Mouse (Mus musculus) forebrain, embryonic 15.5 days (tissue): Measurements from ENCODE around the gene Rpl34. TPM values are rescaled to one million over a fixed set of nuclear protein-coding genes. Genes with fewer than 3 reads are reported as not detected.

Experiments used
- ATAC-seq: fragments of 200-750 bp; cut with Nextera tagmentation; replicated peaks from 2 replicates; pipeline ENCODE4 v1.8.0; 2017; ENCODE audit warnings: mild to moderate bottlenecking, moderate TSS enrichment, moderate library complexity
- H3K27ac ChIP-seq: fragments of 300-500 bp; sonication (generic); replicated peaks from 2 replicates; pipeline ENCODE4 v1.5.1; 2015; ENCODE audit warnings: mild to moderate bottlenecking, inconsistent platforms
- H3K27me3 ChIP-seq: fragments of 300-500 bp; sonication (generic); 2 replicates; pipeline ENCODE4 v1.6.1; 2015; ENCODE audit warnings: inconsistent platforms
- H3K36me3 ChIP-seq: fragments of 300-500 bp; sonication (generic); 2 replicates; pipeline ENCODE4 v1.6.1; 2015; ENCODE audit warnings: mild to moderate bottlenecking, inconsistent platforms
- H3K4me1 ChIP-seq: fragments of 300-500 bp; sonication (generic); 2 replicates; pipeline ENCODE4 v1.6.1; 2015; ENCODE audit warnings: inconsistent platforms
- H3K4me2 ChIP-seq: fragments of 300-500 bp; sonication (generic); replicated peaks from 2 replicates; pipeline ENCODE4 v1.6.1; 2015; ENCODE audit warnings: mild to moderate bottlenecking, inconsistent platforms
- H3K4me3 ChIP-seq: fragments of 300-500 bp; sonication (generic); 2 replicates; pipeline ENCODE4 v1.5.1; 2015; ENCODE audit warnings: mild to moderate bottlenecking, inconsistent platforms
- H3K9ac ChIP-seq: fragments of 300-500 bp; sonication (generic); replicated peaks from 2 replicates; pipeline ENCODE4 v1.6.1; 2015; ENCODE audit warnings: mild to moderate bottlenecking, inconsistent platforms
- H3K9me3 ChIP-seq: fragments of 300-500 bp; sonication (generic); 2 replicates; pipeline ENCODE4 v1.6.1; 2016; ENCODE audit warnings: inconsistent platforms
- WGBS: fragments of 180-500 bp; shearing (Covaris S2); methylation state at CpG from one replicate; pipeline ENCODE4 v1.1.7; 2015; ENCODE audit warnings: mixed read lengths; 5-methylcytosine and 5-hydroxymethylcytosine counted together
- polyA plus RNA-seq: library from polyadenylated mRNA; unstranded; fragments of >200 nt; fragmentation: Nextera tagmentation; extraction: Ambion mirVana; gene quantifications from 2 replicates; pipeline ENCODE4 v1.2.1, GENCODE M21; 2015

Rpl34 gene
- polyA plus RNA-seq, 1 experiment from 2014 or later, result 594 TPM

GRCm38 (mm10) chr3:130729472-130730188 lies 568 bp downstream of the Rpl34 start:
- peak overlapping the region; percentile 85 for H3K27ac ChIP-seq
- H3K36me3 ChIP-seq, result peaks cover 39% of the 10 kb centered on the region
- no peaks in the 10 kb centered on the region for H3K27me3 ChIP-seq
- no peak; the same call in 1 of the 2 replicates for ATAC-seq
- 2% methylated on average over 58 of the region's 58 CpGs for WGBS
- peak overlapping the region; percentile 68 for H3K4me2 ChIP-seq
- H3K9ac ChIP-seq, result peak overlapping the region; percentile 91
- H3K9me3 ChIP-seq, result no peaks in the 10 kb centered on the region
- H3K4me1 ChIP-seq, result peaks cover 25% of the 10 kb centered on the region
- peak overlapping the region; percentile 85 for H3K4me3 ChIP-seq

DNA sequence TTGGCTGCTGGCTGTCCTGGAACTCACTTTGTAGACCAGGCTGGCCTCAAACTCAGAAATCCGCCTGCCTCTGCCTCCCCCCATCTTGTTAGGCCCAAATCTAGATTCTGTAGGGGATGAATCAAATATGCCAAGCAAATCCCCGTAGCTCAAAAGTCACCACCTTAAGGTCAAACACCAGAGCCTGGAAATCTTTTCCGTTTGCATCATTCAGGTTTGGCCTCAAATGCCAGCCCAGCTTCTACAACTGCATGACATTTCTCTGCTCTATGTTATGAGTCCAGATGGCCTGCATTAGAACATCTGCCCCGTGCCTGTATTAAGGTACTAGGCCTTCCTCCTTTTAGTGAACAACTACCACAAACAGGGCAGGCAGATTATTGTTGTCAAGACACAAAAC lies 2.5 kb downstream of the Rpl34 start:
- no peak overlapping the region for H3K9ac ChIP-seq
- no peak for ATAC-seq

GRCm38 (mm10) chr3:130727036-130727435 lies 3.2 kb downstream of the Rpl34 start:
- no peak for ATAC-seq
- no peak overlapping the region for H3K27ac ChIP-seq
- no peaks in the 10 kb centered on the region for H3K27me3 ChIP-seq
- no peak overlapping the region for H3K9ac ChIP-seq
- H3K4me1 ChIP-seq, result peaks cover 25% of the 10 kb centered on the region
- peaks cover 44% of the 10 kb centered on the region for H3K36me3 ChIP-seq
- H3K9me3 ChIP-seq, result no peaks in the 10 kb centered on the region
- H3K4me3 ChIP-seq, result no peak overlapping the region
- H3K4me2 ChIP-seq, result no peak overlapping the region
- 95% methylated on average over 1 of the region's 1 CpGs for WGBS

More for the DNA sequence above, 2.5 kb downstream of the Rpl34 start:
- Histone ChIP-seq H3K27ac (no peak overlapping the region), H3K9me3 (no peaks in the 10 kb centered on the region), H3K4me3 (no peak overlapping the region), H3K4me2 (no peak overlapping the region), H3K4me1 (peaks cover 25% of the 10 kb centered on the region), H3K36me3 (peaks cover 44% of the 10 kb centered on the region), H3K27me3 (no peaks in the 10 kb centered on the region)
- 91% methylated on average over 4 of the region's 4 CpGs for WGBS

DNA sequence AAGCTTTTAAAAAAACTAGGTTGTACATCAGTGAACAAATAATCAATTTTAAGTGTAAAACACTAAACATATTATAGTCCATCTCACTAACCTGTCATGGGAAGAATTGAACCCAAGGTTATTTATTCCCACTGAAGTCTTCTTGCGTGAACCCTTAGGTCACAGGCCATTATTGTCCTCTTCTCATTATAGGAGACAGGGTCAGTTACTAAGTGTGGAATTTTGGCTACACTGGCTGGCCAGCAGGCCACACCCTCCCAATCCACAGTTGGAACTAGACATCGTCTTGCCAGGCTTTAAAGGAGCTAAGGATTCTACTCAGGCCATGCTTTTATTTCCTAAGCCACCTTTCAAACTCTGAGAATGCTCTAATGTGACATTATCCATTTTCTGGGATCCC lies 4.5 kb downstream of the Rpl34 start:
- no peak overlapping the region for H3K4me2 ChIP-seq
- no peak overlapping the region for H3K9ac ChIP-seq
- no peaks in the 10 kb centered on the region for H3K27me3 ChIP-seq
- peaks cover 44% of the 10 kb centered on the region for H3K36me3 ChIP-seq
- 69% methylated on average over 2 of the region's 2 CpGs for WGBS
- no peak for ATAC-seq
- no peak overlapping the region for H3K4me3 ChIP-seq
- peaks cover 21% of the 10 kb centered on the region for H3K4me1 ChIP-seq
- no peaks in the 10 kb centered on the region for H3K9me3 ChIP-seq
- no peak overlapping the region for H3K27ac ChIP-seq

- Histone ChIP-seq H3K27me3 (no peaks in the 10 kb centered on the region), H3K27ac (no peak overlapping the region), H3K9ac (no peak overlapping the region), H3K36me3 (peaks cover 34% of the 10 kb centered on the region), H3K4me2 (no peak overlapping the region), H3K4me3 (no peak overlapping the region), H3K4me1 (peaks cover 3% of the 10 kb centered on the region; the same call in 1 of the 2 replicates), H3K9me3 (no peaks in the 10 kb centered on the region)
- 70% methylated on average over 11 of the region's 11 CpGs for WGBS
- no peak for ATAC-seq
Measured at GRCm38 (mm10) chr3:130722733-130723478, 7.3 kb downstream of the Rpl34 start.

GRCm38 (mm10) chr3:130720225-130720624 lies 10.0 kb downstream of the Rpl34 start:
- Histone ChIP-seq H3K4me2 (no peak overlapping the region), H3K27ac (no peak overlapping the region), H3K27me3 (no peaks in the 10 kb centered on the region), H3K9me3 (no peaks in the 10 kb centered on the region), H3K4me1 (no peaks in the 10 kb centered on the region), H3K4me3 (no peak overlapping the region), H3K36me3 (peaks cover 8% of the 10 kb centered on the region; the same call in 1 of the 2 replicates), H3K9ac (no peak overlapping the region)
- ATAC-seq, result no peak
- WGBS, result 92% methylated on average over 4 of the region's 4 CpGs

DNA sequence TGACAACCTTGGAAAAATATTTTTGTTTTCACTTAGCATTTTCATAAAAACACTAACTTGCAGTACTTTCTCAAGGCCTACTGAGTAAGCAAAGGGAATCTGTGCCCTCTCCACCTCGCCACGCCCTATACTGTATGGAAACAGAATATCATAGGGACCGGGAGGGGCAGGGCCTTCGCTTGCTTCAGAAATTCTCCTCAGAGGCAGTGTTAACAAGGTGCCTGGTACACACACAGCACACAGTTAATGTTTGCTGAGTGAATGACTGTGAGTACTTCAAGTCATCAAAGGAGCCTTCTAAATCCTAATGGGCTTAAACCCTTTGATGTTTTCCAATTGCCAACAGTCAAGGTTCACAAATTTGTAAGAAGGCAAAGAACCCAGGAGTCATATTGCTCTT lies 11.3 kb downstream of the Rpl34 start:
- 84% methylated on average over 4 of the region's 4 CpGs for WGBS
- Histone ChIP-seq H3K9me3 (no peaks in the 10 kb centered on the region), H3K4me3 (no peak overlapping the region), H3K27ac (no peak overlapping the region), H3K27me3 (no peaks in the 10 kb centered on the region), H3K4me2 (no peak overlapping the region), H3K4me1 (peaks cover 3% of the 10 kb centered on the region; the same call in 1 of the 2 replicates), H3K36me3 (no peaks in the 10 kb centered on the region), H3K9ac (no peak overlapping the region)
- ATAC-seq, result no peak

- no peak for ATAC-seq
- 87% methylated on average over 7 of the region's 7 CpGs for WGBS
- Histone ChIP-seq H3K4me1 (peaks cover 3% of the 10 kb centered on the region; the same call in 1 of the 2 replicates), H3K9me3 (no peaks in the 10 kb centered on the region), H3K27me3 (no peaks in the 10 kb centered on the region), H3K4me2 (no peak overlapping the region), H3K36me3 (no peaks in the 10 kb centered on the region), H3K9ac (no peak overlapping the region), H3K27ac (no peak overlapping the region), H3K4me3 (no peak overlapping the region)
Measured at GRCm38 (mm10) chr3:130716555-130716954, 13.6 kb downstream of the Rpl34 start.

GRCm38 (mm10) chr3:130714775-130715568 lies 15.2 kb downstream of the Rpl34 start:
- no peaks in the 10 kb centered on the region for H3K9me3 ChIP-seq
- peak overlapping the region; percentile 32 for H3K4me2 ChIP-seq
- H3K4me1 ChIP-seq, result peaks cover 4% of the 10 kb centered on the region
- H3K27ac ChIP-seq, result no peak overlapping the region
- ATAC-seq, result peak; percentile 71
- H3K4me3 ChIP-seq, result peak overlapping the region; percentile 21
- WGBS, result 24% methylated on average over 22 of the region's 22 CpGs
- no peaks in the 10 kb centered on the region for H3K36me3 ChIP-seq
- H3K9ac ChIP-seq, result 0 out of 2 replicates have a peak overlapping the region, but pooled peaks have one; percentile 10
- no peaks in the 10 kb centered on the region for H3K27me3 ChIP-seq

DNA sequence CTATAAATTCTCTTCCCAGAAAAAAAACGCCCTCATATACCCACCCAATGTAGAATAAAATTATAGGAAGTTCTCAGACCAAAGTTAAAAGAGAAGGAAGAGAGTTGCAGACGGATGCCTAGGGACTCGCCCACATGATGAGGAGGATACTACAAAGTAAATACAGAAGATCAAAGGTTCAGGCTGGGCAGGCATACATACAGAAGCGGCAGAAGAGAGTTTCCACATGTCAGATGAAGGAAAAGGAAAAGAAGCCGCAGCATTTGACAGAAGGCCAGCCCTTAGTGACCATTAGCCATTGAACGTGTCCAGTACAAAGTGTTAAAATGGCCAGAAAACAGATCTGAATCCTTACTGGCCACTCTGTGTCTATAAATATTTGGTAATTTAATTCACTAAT lies 17.3 kb downstream of the Rpl34 start:
- 72% methylated on average over 6 of the region's 6 CpGs for WGBS
- no peaks in the 10 kb centered on the region for H3K27me3 ChIP-seq
- no peaks in the 10 kb centered on the region for H3K36me3 ChIP-seq
- ATAC-seq, result no peak
- H3K9me3 ChIP-seq, result no peaks in the 10 kb centered on the region
- H3K4me3 ChIP-seq, result no peak overlapping the region
- no peak overlapping the region for H3K4me2 ChIP-seq
- H3K4me1 ChIP-seq, result peaks cover 15% of the 10 kb centered on the region
- no peak overlapping the region for H3K27ac ChIP-seq
- H3K9ac ChIP-seq, result no peak overlapping the region

- Histone ChIP-seq H3K9ac (no peak overlapping the region), H3K36me3 (no peaks in the 10 kb centered on the region), H3K27ac (no peak overlapping the region), H3K9me3 (no peaks in the 10 kb centered on the region), H3K4me3 (peak overlapping the region; percentile 60), H3K4me1 (peaks cover 25% of the 10 kb centered on the region), H3K4me2 (peak overlapping the region; percentile 53), H3K27me3 (no peaks in the 10 kb centered on the region)
- 43% methylated on average over 7 of the region's 7 CpGs for WGBS
- ATAC-seq, result no peak
Measured at GRCm38 (mm10) chr3:130710103-130710502, 20.1 kb downstream of the Rpl34 start.
